Mouse (Mus musculus): Measurements from ENCODE around the gene Hist1h2ak. TPM values are rescaled to one million over a fixed set of nuclear protein-coding genes. Genes with fewer than 3 reads are reported as not detected.
"Not testable (repeated sequence)": the region's sequence is repeated elsewhere in the genome, so short reads cannot be mapped to it uniquely, and the experiment has no call there.

Hist1h2ak gene
- polyA plus RNA-seq, 1 experiment from 2014 or later, result 12.0 TPM

GRCm38 (mm10) chr13:21751827-21752226, 1.8 kb downstream of the Hist1h2ak start:
- Histone ChIP-seq H3K4me3 (ENCODE audit: low read depth, low read length) (no peak overlapping the region), H3K36me3 (replicated peaks; ENCODE audit: control insufficient read depth, insufficient read depth, low read depth, low read length) (no peaks in the 10 kb centered on the region), H3K4me2 (ENCODE audit: low read depth, low read length) (no peak overlapping the region; the same call in 1 of the 2 replicates), H3K4me1 (ENCODE audit: control insufficient read depth, insufficient read depth, low read length) (no peaks in the 10 kb centered on the region), H3K9me3 (replicated peaks; ENCODE audit: control insufficient read depth, low read length) (no peaks in the 10 kb centered on the region), H3K9ac (replicated peaks; ENCODE audit: low read length) (no peak overlapping the region), H3K27me3 (ENCODE audit: control insufficient read depth, insufficient read depth, low read length) (no peaks in the 10 kb centered on the region), H3K27ac (replicated peaks; ENCODE audit: low read depth, low read length) (peak overlapping the region; percentile 89; the same call in 1 of the 2 replicates)
- 66% methylated on average over 3 of the region's 3 CpGs for WGBS
- ATAC-seq (replicated peaks; ENCODE audit: insufficient number of reproducible peaks, low FRiP score, low TSS enrichment, low read depth) (no peak), DNase-seq (ENCODE audit: low spot score) (no peak)

DNA sequence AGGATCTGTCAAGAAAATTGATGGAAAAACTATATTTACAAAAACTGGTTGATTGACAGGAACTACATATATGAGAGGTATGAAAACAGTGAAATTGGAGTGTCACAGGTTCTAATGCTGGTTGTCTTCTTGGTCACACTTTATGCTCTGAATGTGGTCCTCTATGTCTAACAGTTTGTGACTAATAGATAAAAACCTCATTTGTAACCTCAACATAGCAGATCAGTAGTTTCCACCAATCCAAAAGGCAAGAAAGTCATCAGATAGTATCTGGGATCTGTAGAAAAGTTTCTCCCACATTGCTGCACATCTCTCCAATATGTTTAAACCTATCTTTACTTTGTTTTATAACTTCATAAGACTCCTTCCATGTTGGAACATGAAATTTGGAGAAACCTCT, 2.2 kb downstream of the Hist1h2ak start:
- H3K4me1 ChIP-seq (ENCODE audit: control insufficient read depth, insufficient read depth, low read length), result no peaks in the 10 kb centered on the region
- no peaks in the 10 kb centered on the region for H3K9me3 ChIP-seq (replicated peaks; ENCODE audit: control insufficient read depth, low read length)
- DNase-seq (ENCODE audit: low spot score) (no peak), ATAC-seq (replicated peaks; ENCODE audit: insufficient number of reproducible peaks, low FRiP score, low TSS enrichment, low read depth) (no peak)
- H3K36me3 ChIP-seq (replicated peaks; ENCODE audit: control insufficient read depth, insufficient read depth, low read depth, low read length), result no peaks in the 10 kb centered on the region
- no peaks in the 10 kb centered on the region for H3K27me3 ChIP-seq (ENCODE audit: control insufficient read depth, insufficient read depth, low read length)
- H3K4me2 ChIP-seq (ENCODE audit: low read depth, low read length), result no peak overlapping the region
- no peak overlapping the region for H3K9ac ChIP-seq (replicated peaks; ENCODE audit: low read length)
- H3K4me3 ChIP-seq (ENCODE audit: low read depth, low read length), result no peak overlapping the region
- peak overlapping the region; percentile 52; the same call in 1 of the 2 replicates for H3K27ac ChIP-seq (replicated peaks; ENCODE audit: low read depth, low read length)

DNA sequence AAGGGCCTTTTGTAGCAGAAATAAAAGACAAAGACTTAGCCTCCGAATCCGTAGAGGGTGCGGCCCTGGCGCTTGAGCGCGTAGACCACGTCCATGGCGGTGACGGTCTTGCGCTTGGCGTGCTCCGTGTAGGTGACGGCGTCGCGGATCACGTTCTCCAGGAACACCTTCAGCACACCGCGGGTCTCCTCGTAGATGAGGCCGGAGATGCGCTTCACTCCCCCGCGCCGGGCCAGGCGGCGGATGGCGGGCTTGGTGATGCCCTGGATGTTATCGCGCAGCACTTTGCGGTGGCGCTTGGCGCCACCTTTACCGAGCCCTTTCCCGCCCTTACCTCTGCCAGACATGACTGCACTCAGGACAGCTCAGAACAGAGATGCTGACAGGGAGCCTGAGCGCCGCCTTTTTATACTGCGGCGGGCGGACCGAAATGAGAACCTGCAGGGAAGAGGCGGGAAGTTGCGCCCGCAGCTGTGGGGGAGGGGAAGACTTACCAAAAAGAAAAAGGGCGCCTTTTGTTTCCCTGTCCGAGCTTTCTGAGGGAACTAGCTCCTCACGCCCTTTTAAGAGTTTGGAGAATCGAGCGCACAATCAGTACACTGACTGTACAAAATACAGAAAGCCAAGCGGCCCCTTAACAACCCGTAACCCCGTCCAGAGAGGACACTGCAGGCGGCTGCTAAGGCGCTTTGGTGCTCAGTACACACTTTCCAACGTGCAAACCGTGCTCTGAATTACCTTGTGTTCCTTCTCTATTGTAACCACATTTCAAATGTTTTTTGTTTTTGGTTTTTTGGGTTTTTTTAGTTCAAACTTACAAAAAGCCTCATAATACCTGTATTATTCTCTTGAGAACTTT, 3.2 kb downstream of the Hist1h2ak start, which contains the start of gene Hist1h4k:
TSS of gene Hist1h4k (minus strand) at position 347 of the 859 bp plus-strand sequence.
- H3K9ac ChIP-seq (replicated peaks; ENCODE audit: low read length), result peak within 1 kb of the TSS; percentile 65
- DNase-seq (ENCODE audit: low spot score) (peak; percentile 94), ATAC-seq (replicated peaks; ENCODE audit: insufficient number of reproducible peaks, low FRiP score, low TSS enrichment, low read depth) (peak; percentile 89)
- H3K4me2 ChIP-seq (ENCODE audit: low read depth, low read length), result peak within 1 kb of the TSS; percentile 87
- peak within 1 kb of the TSS; percentile 56 for H3K4me3 ChIP-seq (ENCODE audit: low read depth, low read length)
- H3K4me1 ChIP-seq (ENCODE audit: control insufficient read depth, insufficient read depth, low read length); H3K9me3 ChIP-seq (replicated peaks; ENCODE audit: control insufficient read depth, low read length); H3K27me3 ChIP-seq (ENCODE audit: control insufficient read depth, insufficient read depth, low read length); H3K36me3 ChIP-seq (replicated peaks; ENCODE audit: control insufficient read depth, insufficient read depth, low read depth, low read length): not testable (repeated sequence)
- WGBS, result under 1% methylated on average over 40 of the region's 56 CpGs
- H3K27ac ChIP-seq (replicated peaks; ENCODE audit: low read depth, low read length), result peak within 1 kb of the TSS; percentile 97

GRCm38 (mm10) chr13:21749387-21750158, 4.1 kb downstream of the Hist1h2ak start:
- peak overlapping the region; percentile 56 for H3K4me3 ChIP-seq (ENCODE audit: low read depth, low read length)
- no peaks in the 10 kb centered on the region for H3K27me3 ChIP-seq (ENCODE audit: control insufficient read depth, insufficient read depth, low read length)
- H3K4me2 ChIP-seq (ENCODE audit: low read depth, low read length), result peak overlapping the region; percentile 87
- no peaks in the 10 kb centered on the region for H3K9me3 ChIP-seq (replicated peaks; ENCODE audit: control insufficient read depth, low read length)
- DNase-seq (ENCODE audit: low spot score) (peak; percentile 69), ATAC-seq (replicated peaks; ENCODE audit: insufficient number of reproducible peaks, low FRiP score, low TSS enrichment, low read depth) (no peak; the same call in 1 of the 2 replicates)
- peak overlapping the region; percentile 97 for H3K27ac ChIP-seq (replicated peaks; ENCODE audit: low read depth, low read length)
- 5% methylated on average over 5 of the region's 5 CpGs for whole genome bisulfite sequencing
- H3K4me1 ChIP-seq (ENCODE audit: control insufficient read depth, insufficient read depth, low read length), result no peaks in the 10 kb centered on the region
- peak overlapping the region; percentile 65 for H3K9ac ChIP-seq (replicated peaks; ENCODE audit: low read length)
- H3K36me3 ChIP-seq (replicated peaks; ENCODE audit: control insufficient read depth, insufficient read depth, low read depth, low read length), result no peaks in the 10 kb centered on the region

DNA sequence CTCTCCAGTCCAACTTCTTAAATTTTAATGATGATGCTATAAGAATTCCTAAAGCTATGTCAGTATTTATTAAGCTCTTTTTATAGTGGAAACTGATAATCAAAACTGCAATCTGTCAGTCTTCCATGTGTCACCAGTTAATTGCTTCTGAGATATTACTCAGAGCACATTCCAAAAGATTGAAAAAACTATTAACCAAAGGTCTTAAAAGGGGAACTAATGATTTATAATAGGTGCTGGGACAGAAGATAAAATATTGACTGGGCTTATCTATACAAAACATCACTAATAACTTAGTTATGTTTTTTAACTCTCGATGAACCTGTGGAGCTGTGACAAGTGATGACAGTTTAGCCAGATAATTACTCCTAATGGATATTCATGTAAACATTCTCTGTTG, 8.6 kb downstream of the Hist1h2ak start:
- Histone ChIP-seq H3K27me3 (ENCODE audit: control insufficient read depth, insufficient read depth, low read length) (no peaks in the 10 kb centered on the region), H3K9ac (replicated peaks; ENCODE audit: low read length) (no peak overlapping the region), H3K9me3 (replicated peaks; ENCODE audit: control insufficient read depth, low read length) (no peaks in the 10 kb centered on the region), H3K36me3 (replicated peaks; ENCODE audit: control insufficient read depth, insufficient read depth, low read depth, low read length) (no peaks in the 10 kb centered on the region), H3K4me3 (ENCODE audit: low read depth, low read length) (no peak overlapping the region), H3K4me1 (ENCODE audit: control insufficient read depth, insufficient read depth, low read length) (no peaks in the 10 kb centered on the region), H3K27ac (replicated peaks; ENCODE audit: low read depth, low read length) (no peak overlapping the region), H3K4me2 (ENCODE audit: low read depth, low read length) (no peak overlapping the region)
- 84% methylated on average over 1 of the region's 1 CpGs for WGBS
- no peak for DNase-seq (ENCODE audit: low spot score)
- ATAC-seq (replicated peaks; ENCODE audit: insufficient number of reproducible peaks, low FRiP score, low TSS enrichment, low read depth), result no peak

DNA sequence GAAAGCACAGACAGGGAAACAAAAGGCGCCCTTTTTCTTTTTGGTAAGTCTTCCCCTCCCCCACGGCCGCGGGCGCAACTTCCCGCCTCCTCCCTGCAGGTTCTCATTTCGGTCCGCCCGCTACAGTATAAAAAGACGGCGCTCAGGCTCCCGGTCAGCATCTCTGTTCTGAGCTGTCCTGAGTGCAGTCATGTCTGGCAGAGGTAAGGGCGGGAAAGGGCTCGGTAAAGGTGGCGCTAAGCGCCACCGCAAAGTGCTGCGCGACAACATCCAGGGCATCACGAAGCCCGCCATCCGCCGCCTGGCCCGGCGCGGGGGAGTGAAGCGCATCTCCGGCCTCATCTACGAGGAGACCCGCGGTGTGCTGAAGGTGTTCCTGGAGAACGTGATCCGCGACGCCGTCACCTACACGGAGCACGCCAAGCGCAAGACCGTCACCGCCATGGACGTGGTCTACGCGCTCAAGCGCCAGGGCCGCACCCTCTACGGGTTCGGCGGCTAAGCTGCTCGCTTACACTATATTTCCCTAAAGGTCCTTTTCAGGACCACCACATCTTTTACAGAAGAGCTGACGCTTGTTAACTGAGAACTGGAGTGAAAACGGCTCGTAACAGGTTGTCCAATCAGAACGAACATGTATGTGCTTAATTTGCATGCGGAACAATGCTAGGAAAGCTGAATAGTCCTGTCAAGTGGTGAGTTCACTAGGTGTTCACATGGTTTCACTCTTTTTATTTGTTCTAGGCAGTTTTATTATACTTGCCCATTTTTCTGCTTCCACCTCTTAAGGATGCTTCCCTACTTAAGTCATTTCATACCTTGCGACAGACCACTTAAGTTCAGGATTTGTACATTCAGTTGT, 18.5 kb downstream of the Hist1h2ak start, which contains the start of gene Hist1h4j:
TSS of gene Hist1h4j (plus strand) at position 159 of the 862 bp plus-strand sequence.
- ATAC-seq (replicated peaks; ENCODE audit: insufficient number of reproducible peaks, low FRiP score, low TSS enrichment, low read depth) (peak; percentile 92), DNase-seq (ENCODE audit: low spot score) (peak; percentile 93)
- Histone ChIP-seq H3K27ac (replicated peaks; ENCODE audit: low read depth, low read length) (peak within 1 kb of the TSS; percentile 95), H3K4me3 (ENCODE audit: low read depth, low read length) (peak within 1 kb of the TSS; percentile 50), H3K4me2 (ENCODE audit: low read depth, low read length) (peak within 1 kb of the TSS; percentile 58), H3K9ac (replicated peaks; ENCODE audit: low read length) (peak within 1 kb of the TSS; percentile 63)
- H3K36me3 ChIP-seq (replicated peaks; ENCODE audit: control insufficient read depth, insufficient read depth, low read depth, low read length); H3K27me3 ChIP-seq (ENCODE audit: control insufficient read depth, insufficient read depth, low read length); H3K4me1 ChIP-seq (ENCODE audit: control insufficient read depth, insufficient read depth, low read length); H3K9me3 ChIP-seq (replicated peaks; ENCODE audit: control insufficient read depth, low read length): not testable (repeated sequence)
- whole genome bisulfite sequencing, result under 1% methylated on average over 43 of the region's 56 CpGs

DNA sequence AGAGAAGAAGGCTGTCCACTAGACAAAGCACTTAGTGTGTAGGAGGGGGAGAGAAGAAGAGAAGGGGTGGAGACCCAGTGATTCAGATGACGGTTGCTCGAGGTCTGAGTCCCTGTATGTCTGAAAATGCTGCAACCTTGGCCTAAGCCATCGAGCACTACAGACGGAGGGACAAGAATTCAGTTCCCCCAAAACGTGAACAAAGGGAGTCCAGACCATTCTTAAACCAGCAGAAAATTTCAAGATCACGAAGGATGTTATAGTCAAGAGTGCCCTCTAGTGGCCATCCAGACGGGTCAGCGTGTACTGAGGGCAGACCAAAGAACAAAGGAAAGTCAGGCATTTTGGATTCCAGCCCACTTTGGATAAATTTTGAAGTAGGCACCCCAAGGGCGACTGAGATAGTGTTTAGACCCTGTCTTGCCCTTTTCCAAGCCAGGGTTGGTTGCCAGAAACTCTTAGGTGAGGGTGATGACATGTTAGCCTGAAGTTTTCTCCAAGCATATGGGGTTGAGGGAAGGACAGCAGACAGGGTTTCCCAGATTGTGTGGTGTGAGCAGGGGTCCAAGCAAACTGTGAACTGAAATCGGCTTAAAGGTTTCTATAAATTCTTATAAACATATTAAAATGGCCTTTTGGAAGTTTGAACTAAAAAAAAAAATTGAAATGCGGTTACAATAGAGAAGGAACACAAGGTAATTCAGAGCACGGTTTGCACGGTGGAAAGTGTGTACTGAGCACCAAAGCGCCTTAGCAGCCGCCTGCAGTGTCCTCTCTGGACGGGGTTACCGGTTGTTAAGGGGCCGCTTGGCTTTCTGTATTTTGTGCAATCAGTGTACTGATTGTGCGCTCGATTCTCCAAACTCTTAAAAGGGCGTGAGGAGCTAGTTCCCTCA, 19.4 kb downstream of the Hist1h2ak start:
- DNase-seq (ENCODE audit: low spot score), result peak; percentile 96
- peak; percentile 85 for ATAC-seq (replicated peaks; ENCODE audit: insufficient number of reproducible peaks, low FRiP score, low TSS enrichment, low read depth)

More for the DNA sequence above, 19.4 kb downstream of the Hist1h2ak start:
- peak overlapping the region; percentile 50 for H3K4me3 ChIP-seq (ENCODE audit: low read depth, low read length)
- H3K36me3 ChIP-seq (replicated peaks; ENCODE audit: control insufficient read depth, insufficient read depth, low read depth, low read length), result no peaks in the 10 kb centered on the region
- H3K9ac ChIP-seq (replicated peaks; ENCODE audit: low read length), result peak overlapping the region; percentile 63
- 0% methylated on average over 21 of the region's 21 CpGs for WGBS
- H3K27ac ChIP-seq (replicated peaks; ENCODE audit: low read depth, low read length), result peak overlapping the region; percentile 95
- H3K4me1 ChIP-seq (ENCODE audit: control insufficient read depth, insufficient read depth, low read length), result no peaks in the 10 kb centered on the region
- peak overlapping the region; percentile 49 for H3K4me2 ChIP-seq (ENCODE audit: low read depth, low read length)
- no peaks in the 10 kb centered on the region for H3K27me3 ChIP-seq (ENCODE audit: control insufficient read depth, insufficient read depth, low read length)
- no peaks in the 10 kb centered on the region for H3K9me3 ChIP-seq (replicated peaks; ENCODE audit: control insufficient read depth, low read length)

All from embryonic facial prominence, embryonic 11.5 days (tissue).